Mouse (Mus musculus) lung, postnatal 4 days (tissue): ENCODE measurements around the gene Zfp697.
"Not testable (repeated sequence)": the region's sequence is repeated elsewhere in the genome, so short reads cannot be mapped to it uniquely, and the experiment has no call there.

Experiments used
- DNase-seq, 2 experiments: peaks; one replicate each; pipeline ENCODE4 v3.0.0; 2021

Gene Zfp697

GRCm38 (mm10) chr3:98524552-98524951 lies 142.3 kb downstream of the Zfp697 start:
- DNase-seq: not testable (repeated sequence)

GRCm38 (mm10) chr3:98524978-98525377 lies 142.7 kb downstream of the Zfp697 start:
- DNase-seq: not testable (repeated sequence)

GRCm38 (mm10) chr3:98547641-98548040 lies 165.4 kb downstream of the Zfp697 start:
- DNase-seq: not testable (repeated sequence)

GRCm38 (mm10) chr3:98548495-98548894 lies 166.2 kb downstream of the Zfp697 start:
- not testable (repeated sequence) for DNase-seq

GRCm38 (mm10) chr3:98550215-98550614 lies 168.0 kb downstream of the Zfp697 start:
- DNase-seq: not testable (repeated sequence)

- DNase-seq: not testable (repeated sequence)
These were observed 168.6 kb downstream of the Zfp697 start for GRCm38 (mm10) chr3:98550832-98551231.

- DNase-seq: not testable (repeated sequence)
These were observed 178.4 kb downstream of the Zfp697 start for GRCm38 (mm10) chr3:98560711-98561110.

GRCm38 (mm10) chr3:98563831-98564230 lies 181.6 kb downstream of the Zfp697 start:
- not testable (repeated sequence) for DNase-seq

- not testable (repeated sequence) for DNase-seq
These were observed 182.6 kb downstream of the Zfp697 start for GRCm38 (mm10) chr3:98564894-98565293.

GRCm38 (mm10) chr3:98567717-98568116 lies 185.5 kb downstream of the Zfp697 start:
- not testable (repeated sequence) for DNase-seq

GRCm38 (mm10) chr3:98581024-98581423 lies 198.8 kb downstream of the Zfp697 start:
- DNase-seq: peak in 1 of 2 experiments; percentile 12

- DNase-seq: not testable (repeated sequence)
These were observed 199.9 kb downstream of the Zfp697 start for GRCm38 (mm10) chr3:98582202-98582601.

- not testable (repeated sequence) for DNase-seq
These were observed 200.4 kb downstream of the Zfp697 start for GRCm38 (mm10) chr3:98582622-98583021.

- DNase-seq: no peak
These were observed 205.5 kb downstream of the Zfp697 start for GRCm38 (mm10) chr3:98587721-98588120.

GRCm38 (mm10) chr3:98588707-98589106 lies 206.4 kb downstream of the Zfp697 start, which contains the start of gene Gm10681:
Gene Gm10681, minus strand, starts transcription at chr3:98588807.
- no peak for DNase-seq

- not testable (repeated sequence) for DNase-seq
These were observed 231.3 kb downstream of the Zfp697 start for GRCm38 (mm10) chr3:98613540-98613939.

GRCm38 (mm10) chr3:98613963-98614362 lies 231.7 kb downstream of the Zfp697 start:
- DNase-seq: no peak

GRCm38 (mm10) chr3:98614406-98614927 lies 232.2 kb downstream of the Zfp697 start:
- DNase-seq: not testable (repeated sequence)

- not testable (repeated sequence) for DNase-seq
These were observed 234.0 kb downstream of the Zfp697 start for GRCm38 (mm10) chr3:98616244-98616643.

GRCm38 (mm10) chr3:98616786-98617185 lies 234.5 kb downstream of the Zfp697 start:
- DNase-seq: not testable (repeated sequence)

GRCm38 (mm10) chr3:98629633-98630032 lies 247.4 kb downstream of the Zfp697 start:
- DNase-seq: no peak

- DNase-seq: no peak
These were observed 247.9 kb downstream of the Zfp697 start, which contains the start of gene Hsd3b5 for GRCm38 (mm10) chr3:98630152-98630551. Gene Hsd3b5, minus strand, starts transcription at chr3:98630252.

- DNase-seq: no peak
These were observed 252.9 kb downstream of the Zfp697 start for GRCm38 (mm10) chr3:98635145-98635544.

- DNase-seq: no peak
These were observed 298.5 kb downstream of the Zfp697 start for GRCm38 (mm10) chr3:98680786-98681185.

GRCm38 (mm10) chr3:98682401-98682800 lies 300.1 kb downstream of the Zfp697 start:
- no peak for DNase-seq
